Mouse (Mus musculus) E14TG2a.4 (cell line): Measurements from ENCODE around the gene Ccna1.

Experiments used
- CTCF ChIP-seq: conservative IDR thresholded peaks from 2 replicates; pipeline ENCODE4 v1.5.1; 2014; ENCODE audit warnings: low read length
- NANOG ChIP-seq: IDR thresholded peaks from 2 replicates; pipeline ENCODE4 v1.6.1; 2014; ENCODE audit warnings: borderline replicate concordance, low read length, mixed read lengths

DNA sequence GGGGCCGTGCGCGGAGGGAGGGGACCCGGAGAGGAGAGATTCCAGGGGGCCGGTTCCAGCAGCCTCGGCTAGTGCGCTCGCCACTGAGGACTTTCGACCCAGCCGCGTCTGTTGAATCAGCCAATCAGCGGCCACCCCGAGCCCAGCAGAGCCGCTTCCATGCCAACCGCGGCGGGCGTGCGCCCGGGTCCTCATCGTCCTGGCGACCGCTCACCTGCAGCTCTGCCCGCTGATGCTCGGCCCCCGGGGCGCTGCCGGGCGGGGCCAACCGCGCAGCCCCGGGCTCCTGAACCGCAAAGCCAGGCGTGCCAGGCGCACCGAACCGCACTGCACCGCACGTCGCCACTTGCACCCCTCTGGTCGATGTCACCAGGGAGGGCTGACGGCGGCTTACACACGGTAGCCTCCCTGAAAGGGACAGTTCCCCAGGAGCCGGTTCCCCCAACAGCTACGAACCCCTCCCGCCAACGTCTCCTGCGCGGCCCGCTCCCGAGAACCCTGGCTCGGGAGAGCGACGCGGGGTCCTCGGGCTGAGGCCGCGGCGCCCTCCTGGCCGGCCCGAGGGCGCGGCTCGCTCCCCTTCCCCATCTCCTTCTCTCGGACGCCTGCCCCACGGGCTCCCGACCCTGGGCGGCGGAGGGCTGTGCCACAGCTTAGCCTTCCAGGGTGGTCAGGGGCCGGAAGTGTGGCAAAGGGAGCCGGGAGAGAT, at the start of gene Ccna1:
- TF ChIP-seq CTCF (no peak), NANOG (no peak)
